ENCODE assay signal across 24 mouse cellular contexts in genomic region chr19:32793901-32794300, GRCm38 (mm10). TPM values are rescaled to one million over a fixed set of nuclear protein-coding genes. Genes with fewer than 3 reads are reported as not detected.
DNase-seq lines count a peak whose midpoint lies in the region; ATAC-seq and TF ChIP-seq lines count a peak whose summit lies in the region.
"Had no signal": no experiment of that assay in that cellular context is flagged by ENCODE, and none has a peak within 500 bp of the region (broad histone marks: within the 10 kb centered on the region; RNA-seq: fewer than 3 reads in every experiment).

No protein-coding gene starts in this region.

- dilution Hi-C loops in CH12.LX (cut with MboI; ENCODE audit: extremely low pct_ligation_motif_present, extremely low pct_unique_long_range_greater_than_20kb, low sequenced_read_pairs): no loop called here

- TF ChIP-seq POLR2A in CH12.LX (IDR thresholded peaks at IDR 0.05; ENCODE audit: low read depth, low read length): no peak; the same call in 1 of the 2 replicates

- DNase-seq in A20 (ENCODE audit: low read depth, low spot score): peak; percentile 35
- DNase-seq in CH12.LX (ENCODE audit: extremely low read depth): peak; percentile 74
- DNase-seq in ZHBTc4 (ENCODE audit: low read depth, low spot score): peak; percentile 33
- no peak for DNase-seq in limb, embryonic 10.5 days (ENCODE audit: low spot score)
- no peak for DNase-seq in frontal cortex, postnatal 10 days (ENCODE audit: low spot score in 2 of 2)
- DNase-seq: adrenal gland, postnatal 10 days; adrenal gland, postnatal 36 days; cerebellum, adult 18-20 months; cerebellum, adult 9-10 months; cerebellum, postnatal 14 days; gastrocnemius, postnatal 10 days; gastrocnemius, postnatal 36 days; heart, adult 2 months had no signal

- H3K27me3 ChIP-seq in CH12.LX (replicated peaks): no peaks in the 10 kb centered on the region
- H3K27me3 ChIP-seq in limb, embryonic 10.5 days (ENCODE audit: low read depth, poor library complexity, severe bottlenecking): no peaks in the 10 kb centered on the region
- H3K27me3 ChIP-seq: embryonic facial prominence, embryonic 13.5 days; forebrain, embryonic 13.5 days; hindbrain, embryonic 12.5 days; hindbrain, embryonic 15.5 days had no signal

- H3K36me3 ChIP-seq in CH12.LX (replicated peaks in 1 of 2; ENCODE audit: control insufficient read depth in 1 of 2, insufficient read depth in 1 of 2, low read length in 1 of 2): peaks cover 12 to 39% of the 10 kb centered on the region in 2 experiments
- 0 out of 2 replicates have a peak, but pooled peaks cover 5% of the 10 kb centered on the region for H3K36me3 ChIP-seq in limb, embryonic 10.5 days
- H3K36me3 ChIP-seq: embryonic facial prominence, embryonic 13.5 days; hindbrain, embryonic 12.5 days; hindbrain, embryonic 15.5 days had no signal

- H3K4me1 ChIP-seq in CH12.LX (ENCODE audit: control insufficient read depth in 1 of 2, insufficient read depth in 2 of 2): peaks cover under 1 to 66% of the 10 kb centered on the region in 2 experiments; a peak in 3 of 4 replicates
- H3K4me1 ChIP-seq in limb, embryonic 10.5 days: peaks cover 21% of the 10 kb centered on the region

- H3K4me3 ChIP-seq in CH12.LX (replicated peaks in 1 of 3; ENCODE audit: low read depth in 2 of 3, low read length in 2 of 3, poor library complexity in 1 of 3): no peak overlapping the region
- H3K4me3 ChIP-seq in limb, embryonic 10.5 days: no peak overlapping the region
- H3K4me3 ChIP-seq: embryonic facial prominence, embryonic 10.5 days; embryonic facial prominence, embryonic 13.5 days; erythroblast, embryonic 14.5 days; forebrain, embryonic 10.5 days; forebrain, embryonic 13.5 days; heart, adult 2 months; hindbrain, embryonic 12.5 days; hindbrain, embryonic 15.5 days had no signal

- peak; percentile 94 for TF ChIP-seq EP300 in CH12.LX (IDR thresholded peaks at IDR 0.05; ENCODE audit: low read length)

- ATAC-seq in erythroid progenitor cell, adult 5-6 weeks (replicated peaks; ENCODE audit: low FRiP score, poor library complexity, severe bottlenecking): no peak
- ATAC-seq: forebrain, embryonic 13.5 days; forebrain, embryonic 16.5 days; intestine, postnatal 0 days had no signal

- in situ Hi-C loops in CH12.LX (cut with MboI; ENCODE audit: low pct_ligation_motif_present, low pct_unique_long_range_greater_than_20kb, low sequenced_read_pairs): no loop called here

- no peak overlapping the region for H3K9ac ChIP-seq in CH12.LX (ENCODE audit: insufficient read depth, low read depth)
- H3K9ac ChIP-seq: embryonic facial prominence, embryonic 13.5 days; forebrain, embryonic 13.5 days; hindbrain, embryonic 12.5 days; hindbrain, embryonic 15.5 days had no signal

- TF ChIP-seq RAD21 in CH12.LX (IDR thresholded peaks at IDR 0.05; ENCODE audit: low read depth, low read length): no peak

- H3K9me3 ChIP-seq in CH12.LX (replicated peaks; ENCODE audit: low read length): no peaks in the 10 kb centered on the region
- H3K9me3 ChIP-seq in limb, embryonic 10.5 days (replicated peaks): no peaks in the 10 kb centered on the region
- H3K9me3 ChIP-seq: embryonic facial prominence, embryonic 10.5 days; embryonic facial prominence, embryonic 13.5 days; forebrain, embryonic 10.5 days; forebrain, embryonic 13.5 days; hindbrain, embryonic 12.5 days; hindbrain, embryonic 15.5 days had no signal

- TF ChIP-seq CTCF in CH12.LX (conservative IDR thresholded peaks at IDR 0.05 in 1 of 2, IDR thresholded peaks at IDR 0.05 in 1 of 2; ENCODE audit: low read depth in 2 of 2, low read length in 2 of 2): no peak

- peaks cover 50% of the 10 kb centered on the region for H3K79me2 ChIP-seq in CH12.LX (replicated peaks; ENCODE audit: control insufficient read depth, extremely low read depth, insufficient read depth, poor library complexity, severe bottlenecking)

- no peak overlapping the region for H3K27ac ChIP-seq in CH12.LX (ENCODE audit: insufficient read depth, low read depth)
- no peak overlapping the region for H3K27ac ChIP-seq in limb, embryonic 10.5 days
- H3K27ac ChIP-seq: embryonic facial prominence, embryonic 10.5 days; embryonic facial prominence, embryonic 13.5 days; forebrain, embryonic 10.5 days; forebrain, embryonic 13.5 days; heart, adult 2 months; hindbrain, embryonic 12.5 days; hindbrain, embryonic 15.5 days had no signal

- no peak overlapping the region for H3K4me2 ChIP-seq in CH12.LX (ENCODE audit: insufficient read depth, low read depth, poor library complexity, severe bottlenecking)
- H3K4me2 ChIP-seq: embryonic facial prominence, embryonic 13.5 days; forebrain, embryonic 13.5 days; heart, embryonic 11.5 days; hindbrain, embryonic 12.5 days; hindbrain, embryonic 15.5 days had no signal

TF ChIP-seq in CH12.LX, 34 proteins besides CTCF, POLR2A, EP300 and RAD21:
- TF ChIP-seq CHD2 (IDR thresholded peaks at IDR 0.05; ENCODE audit: low read length) (0 out of 2 replicates have a peak, but pooled peaks have one; percentile 19), NELFE (IDR thresholded peaks at IDR 0.05; ENCODE audit: low read depth, low read length) (no peak), IRF4 (IDR thresholded peaks at IDR 0.05; ENCODE audit: low read depth, low read length) (peak; percentile 85), MEF2A (IDR thresholded peaks at IDR 0.05; ENCODE audit: borderline replicate concordance, low read depth, low read length) (peak; percentile 51; the same call in 1 of the 2 replicates), POLR2AphosphoS2 (IDR thresholded peaks at IDR 0.05; ENCODE audit: low read depth, low read length) (no peak), TCF12 (IDR thresholded peaks at IDR 0.05; ENCODE audit: low read depth, low read length) (peak; percentile 57; the same call in 1 of the 2 replicates), PAX5 (IDR thresholded peaks at IDR 0.05; ENCODE audit: low read length) (no peak), GABPA (IDR thresholded peaks at IDR 0.05; ENCODE audit: insufficient replicate concordance, low read depth, low read length) (no peak), SMC3 (IDR thresholded peaks at IDR 0.05; ENCODE audit: low read depth, low read length) (no peak), SIN3A (IDR thresholded peaks at IDR 0.05; ENCODE audit: low read length) (no peak), MYC (IDR thresholded peaks at IDR 0.05; ENCODE audit: low read depth, low read length) (no peak), BHLHE40 (IDR thresholded peaks at IDR 0.05; ENCODE audit: low read depth, low read length) (peak; percentile 54; the same call in 1 of the 2 replicates), MAZ (IDR thresholded peaks at IDR 0.05; ENCODE audit: low read depth, low read length) (no peak), JUND (conservative IDR thresholded peaks at IDR 0.05; ENCODE audit: low read depth, low read length) (peak; percentile 80), MAX (IDR thresholded peaks at IDR 0.05; ENCODE audit: low read length) (no peak), TBP (conservative IDR thresholded peaks at IDR 0.05; ENCODE audit: low read depth, low read length) (no peak), USF2 (conservative IDR thresholded peaks at IDR 0.05; ENCODE audit: low read depth, low read length) (no peak), KAT2A (IDR thresholded peaks at IDR 0.05; ENCODE audit: insufficient replicate concordance, low read length) (no peak), E2F4 (IDR thresholded peaks at IDR 0.05; ENCODE audit: insufficient replicate concordance, low read depth, low read length) (no peak), JUN (IDR thresholded peaks at IDR 0.05; ENCODE audit: insufficient read depth, low read depth, low read length) (peak; percentile 59), RCOR1 (conservative IDR thresholded peaks at IDR 0.05; ENCODE audit: low read depth, low read length) (no peak), MXI1 (IDR thresholded peaks at IDR 0.05; ENCODE audit: low read depth, low read length) (no peak), ETS1 (conservative IDR thresholded peaks at IDR 0.05; ENCODE audit: low read depth, low read length) (peak; percentile 29; the same call in 1 of the 2 replicates), CHD1 (IDR thresholded peaks at IDR 0.05; ENCODE audit: low read depth, low read length) (no peak), ELF1 (IDR thresholded peaks at IDR 0.05; ENCODE audit: low read depth, low read length) (no peak), ZMIZ1 (IDR thresholded peaks at IDR 0.05; ENCODE audit: low read depth, low read length) (no peak), ZC3H11A (IDR thresholded peaks at IDR 0.05; ENCODE audit: low read depth, low read length) (no peak), HCFC1 (IDR thresholded peaks at IDR 0.05; ENCODE audit: low read depth, low read length) (no peak), USF1 (IDR thresholded peaks at IDR 0.05; ENCODE audit: low read depth, low read length) (no peak), NRF1 (IDR thresholded peaks at IDR 0.05; ENCODE audit: low read depth, low read length) (no peak), ZNF384 (IDR thresholded peaks at IDR 0.05; ENCODE audit: low read depth, low read length) (no peak), MAFK (IDR thresholded peaks at IDR 0.05; ENCODE audit: insufficient replicate concordance, low read length) (0 out of 2 replicates have a peak, but pooled peaks have one; percentile 31)

RNA-seq across cellular contexts. Expression of gene Pten, which starts 36.6 kb away (rescaled TPM):
- total RNA-seq in CH12.LX (2012; rRNA removed) (24.1 and 28.9 TPM in 2 replicates), CH12.LX (2014; rRNA removed) (41.5 and 47.5 TPM in 2 replicates)
- 30.7 and 36.8 TPM in 2 replicates for polyA plus RNA-seq in CH12.LX (2012; ENCODE audit: insufficient read length, low read depth)
- polyA plus RNA-seq in limb, embryonic 10.5 days (2016; fragmentation: Nextera tagmentation; extraction: Ambion mirVana): 5.0 and 5.8 TPM in 2 replicates
- 26.7 and 34.0 TPM in 2 replicates for total RNA-seq in erythroid progenitor cell, adult 5-6 weeks (2015; ENCODE audit: low replicate concordance)
- total RNA-seq in erythroid progenitor cell, adult 5-6 weeks (2017; ENCODE audit: low replicate concordance): 19.2 and 25.2 TPM in 2 replicates

RNA-seq across cellular contexts. Expression of gene Atad1, which starts 54.3 kb away (rescaled TPM):
- total RNA-seq in CH12.LX (2012; rRNA removed): 78.5 TPM in 2 replicates
- total RNA-seq in CH12.LX (2014; rRNA removed): 252 and 268 TPM in 2 replicates
- polyA plus RNA-seq in CH12.LX (2012; ENCODE audit: insufficient read length, low read depth): 78.9 and 103 TPM in 2 replicates
- 62.5 and 71.7 TPM in 2 replicates for polyA plus RNA-seq in limb, embryonic 10.5 days (2016; fragmentation: Nextera tagmentation; extraction: Ambion mirVana)
- total RNA-seq in erythroid progenitor cell, adult 5-6 weeks (2015; ENCODE audit: low replicate concordance): 22.6 and 28.5 TPM in 2 replicates
- 9.9 and 22.1 TPM in 2 replicates for total RNA-seq in erythroid progenitor cell, adult 5-6 weeks (2017; ENCODE audit: low replicate concordance)

Comparison
In these comparisons a context has a peak if more than half of its experiments do, and no peak if none do; other contexts are left out.
1. DNase-seq: peak in A20 (single experiment), CH12.LX (single experiment) and ZHBTc4 (single experiment); none in limb, embryonic 10.5 days (single experiment) and frontal cortex, postnatal 10 days (0 of 2).